Mouse (Mus musculus): ENCODE measurements around the gene Rtkn2. TPM values are rescaled to one million over a fixed set of nuclear protein-coding genes. Genes with fewer than 3 reads are reported as not detected.
A peak's percentile ranks its signal among the peaks of the same experiment; 100 is the strongest.

Rtkn2 gene
- polyA plus RNA-seq, 1 experiment from 2014 or later: 23.7 TPM

DNA sequence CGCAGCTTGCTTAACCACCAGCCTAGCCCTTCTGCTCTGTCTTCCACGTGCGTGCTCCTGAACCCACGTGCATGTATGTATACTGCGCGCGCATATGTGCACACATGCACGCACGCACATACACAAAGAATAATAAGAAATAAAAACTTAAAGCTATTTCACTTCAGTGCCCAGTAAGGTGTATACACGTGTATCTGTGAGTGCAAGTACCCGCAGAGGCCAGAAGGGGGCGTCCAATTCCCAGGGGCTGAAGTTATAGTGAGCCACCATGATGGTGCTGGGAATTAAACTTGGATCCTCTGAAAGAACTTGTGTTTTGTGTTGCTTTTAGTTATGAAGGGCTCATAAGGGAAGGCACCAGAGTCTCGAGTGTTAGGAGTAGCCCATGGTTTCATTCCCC is 71.5 kb downstream of the Rtkn2 start:
- no peaks in the 10 kb centered on the region for H3K27me3 ChIP-seq
- WGBS: 91% methylated on average over 13 of the region's 13 CpGs
- no peaks in the 10 kb centered on the region for H3K4me1 ChIP-seq
- no peaks in the 10 kb centered on the region; the same call in 1 of the 2 replicates for H3K36me3 ChIP-seq (ENCODE audit: poor library complexity, severe bottlenecking)
- no peaks in the 10 kb centered on the region for H3K9me3 ChIP-seq (replicated peaks)
- H3K4me2 ChIP-seq: no peak overlapping the region
- no peak overlapping the region for H3K4me3 ChIP-seq
- no peak overlapping the region for H3K27ac ChIP-seq
- ATAC-seq: no peak
- no peak overlapping the region for H3K9ac ChIP-seq

DNA sequence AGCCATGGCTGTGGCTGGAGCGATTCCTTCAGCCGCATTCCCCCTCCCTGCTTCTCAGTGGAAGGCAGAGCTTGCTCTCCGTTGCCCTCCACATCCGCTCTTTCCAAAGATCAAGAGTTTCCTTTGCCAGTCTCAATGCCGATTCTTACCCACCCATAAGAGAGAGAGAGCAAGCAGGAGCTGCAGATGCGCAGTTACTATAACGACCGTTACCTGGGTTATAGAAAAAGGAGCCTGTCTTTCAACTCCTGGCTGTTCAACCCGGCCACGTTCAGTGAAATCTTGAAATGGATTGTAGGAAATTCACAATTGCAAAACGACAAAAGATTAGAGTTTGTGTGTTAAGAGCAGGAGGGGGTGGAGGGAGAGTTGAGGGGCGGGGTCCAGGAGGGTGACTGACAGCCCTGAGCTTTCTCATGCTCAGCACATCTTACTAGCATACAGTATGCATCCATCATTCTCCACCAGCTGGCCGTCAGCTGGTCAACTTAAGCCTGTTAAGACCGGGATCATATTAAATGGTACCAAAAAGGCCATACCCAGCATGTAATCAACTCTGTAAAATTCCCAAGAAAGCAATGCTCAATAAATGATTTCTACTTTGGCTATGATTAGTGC is 72.1 kb downstream of the Rtkn2 start:
- no peaks in the 10 kb centered on the region; the same call in 1 of the 2 replicates for H3K36me3 ChIP-seq (ENCODE audit: poor library complexity, severe bottlenecking)
- ATAC-seq: no peak
- H3K27me3 ChIP-seq: no peaks in the 10 kb centered on the region
- H3K4me2 ChIP-seq: no peak overlapping the region
- no peak overlapping the region for H3K9ac ChIP-seq
- no peaks in the 10 kb centered on the region for H3K9me3 ChIP-seq (replicated peaks)
- H3K4me1 ChIP-seq: no peaks in the 10 kb centered on the region
- whole genome bisulfite sequencing: 89% methylated on average over 14 of the region's 14 CpGs
- no peak overlapping the region for H3K27ac ChIP-seq
- H3K4me3 ChIP-seq: no peak overlapping the region

DNA sequence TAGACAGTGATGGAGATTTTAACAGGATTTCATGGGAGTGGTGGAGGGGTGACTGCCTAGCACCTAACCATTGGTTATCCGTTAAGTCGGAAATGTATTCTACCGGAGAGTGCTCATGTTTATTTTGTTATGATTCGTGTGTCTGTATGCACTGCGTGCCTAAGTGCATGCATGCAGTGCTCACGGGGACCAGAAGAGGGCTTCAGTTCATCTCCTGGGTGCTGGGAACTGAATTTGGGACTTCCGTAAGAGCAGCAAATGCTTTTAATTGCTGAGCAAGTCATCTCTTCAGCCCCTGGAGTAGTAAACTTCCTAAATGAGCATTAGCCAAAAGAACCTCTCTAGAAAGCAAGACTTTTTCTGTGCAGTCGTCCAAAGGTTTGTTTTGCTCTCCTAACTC is 72.9 kb downstream of the Rtkn2 start:
- Histone ChIP-seq H3K36me3 (ENCODE audit: poor library complexity, severe bottlenecking) (no peaks in the 10 kb centered on the region; the same call in 1 of the 2 replicates), H3K4me2 (no peak overlapping the region), H3K27ac (no peak overlapping the region), H3K9ac (no peak overlapping the region), H3K4me1 (no peaks in the 10 kb centered on the region), H3K27me3 (no peaks in the 10 kb centered on the region), H3K4me3 (no peak overlapping the region), H3K9me3 (replicated peaks) (no peaks in the 10 kb centered on the region)
- ATAC-seq: no peak
- 87% methylated on average over 8 of the region's 8 CpGs for WGBS

- no peak for ATAC-seq
- Histone ChIP-seq H3K9me3 (replicated peaks) (no peaks in the 10 kb centered on the region), H3K36me3 (ENCODE audit: poor library complexity, severe bottlenecking) (no peaks in the 10 kb centered on the region; the same call in 1 of the 2 replicates), H3K27ac (no peak overlapping the region), H3K27me3 (no peaks in the 10 kb centered on the region), H3K9ac (no peak overlapping the region), H3K4me1 (no peaks in the 10 kb centered on the region), H3K4me2 (no peak overlapping the region), H3K4me3 (no peak overlapping the region)
- WGBS: 88% methylated on average over 5 of the region's 5 CpGs
These were observed 74.8 kb downstream of the Rtkn2 start for GRCm38 (mm10) chr10:68054131-68054530.

- no peaks in the 10 kb centered on the region for H3K9me3 ChIP-seq (replicated peaks)
- H3K4me1 ChIP-seq: no peaks in the 10 kb centered on the region
- no peak overlapping the region for H3K4me2 ChIP-seq
- no peak overlapping the region for H3K27ac ChIP-seq
- H3K9ac ChIP-seq: no peak overlapping the region
- H3K4me3 ChIP-seq: no peak overlapping the region
- H3K36me3 ChIP-seq (ENCODE audit: poor library complexity, severe bottlenecking): no peaks in the 10 kb centered on the region; the same call in 1 of the 2 replicates
- 90% methylated on average over 6 of the region's 6 CpGs for WGBS
- no peaks in the 10 kb centered on the region for H3K27me3 ChIP-seq
- no peak for ATAC-seq
These were observed 75.3 kb downstream of the Rtkn2 start for GRCm38 (mm10) chr10:68054706-68055105.

- WGBS: 90% methylated on average over 3 of the region's 3 CpGs
- H3K27me3 ChIP-seq: no peaks in the 10 kb centered on the region
These were observed 78.5 kb downstream of the Rtkn2 start for GRCm38 (mm10) chr10:68057841-68058240.

DNA sequence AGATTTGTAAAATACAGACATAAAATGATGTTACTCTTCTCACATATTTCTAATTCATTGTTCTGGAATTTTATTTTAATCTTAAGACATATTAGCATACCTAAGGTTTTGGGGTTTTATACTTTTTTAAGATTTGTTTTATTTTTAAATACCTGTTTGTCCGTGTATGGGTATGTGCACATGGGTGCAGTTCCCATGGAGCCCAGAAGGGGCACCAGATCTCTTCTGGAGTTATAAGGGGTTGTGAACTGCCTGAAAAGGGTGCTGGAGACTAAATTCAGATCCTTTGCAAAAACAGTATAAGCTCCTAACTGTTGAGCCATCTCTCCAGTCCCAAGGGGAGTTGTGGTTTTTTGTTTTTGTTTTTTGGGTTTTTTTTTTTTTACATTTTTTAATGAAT is 79.0 kb downstream of the Rtkn2 start:
- H3K9ac ChIP-seq: no peak overlapping the region
- 100% methylated on average over 1 of the region's 1 CpGs for WGBS

More at GRCm38 (mm10) chr10:68057841-68058240, 78.5 kb downstream of the Rtkn2 start:
- ATAC-seq: no peak
- H3K27ac ChIP-seq: no peak overlapping the region
- no peak overlapping the region for H3K4me2 ChIP-seq
- H3K9me3 ChIP-seq (replicated peaks): no peaks in the 10 kb centered on the region
- no peaks in the 10 kb centered on the region for H3K36me3 ChIP-seq (ENCODE audit: poor library complexity, severe bottlenecking)
- H3K9ac ChIP-seq: no peak overlapping the region
- no peak overlapping the region for H3K4me3 ChIP-seq
- peaks cover 8% of the 10 kb centered on the region; the same call in 1 of the 2 replicates for H3K4me1 ChIP-seq

GRCm38 (mm10) chr10:68060590-68061248 is 81.3 kb downstream of the Rtkn2 start:
- H3K36me3 ChIP-seq (ENCODE audit: poor library complexity, severe bottlenecking): no peaks in the 10 kb centered on the region
- no peak overlapping the region for H3K27ac ChIP-seq
- H3K27me3 ChIP-seq: no peaks in the 10 kb centered on the region
- no peak overlapping the region for H3K4me3 ChIP-seq
- peaks cover 23% of the 10 kb centered on the region for H3K4me1 ChIP-seq
- no peaks in the 10 kb centered on the region for H3K9me3 ChIP-seq (replicated peaks)
- WGBS: 59% methylated on average over 16 of the region's 16 CpGs
- no peak for ATAC-seq
- no peak overlapping the region for H3K9ac ChIP-seq
- no peak overlapping the region for H3K4me2 ChIP-seq

More for the DNA sequence above, 79.0 kb downstream of the Rtkn2 start:
- no peaks in the 10 kb centered on the region for H3K9me3 ChIP-seq (replicated peaks)
- no peak overlapping the region for H3K4me3 ChIP-seq
- ATAC-seq: no peak
- H3K4me2 ChIP-seq: no peak overlapping the region
- no peak overlapping the region for H3K27ac ChIP-seq
- no peaks in the 10 kb centered on the region for H3K36me3 ChIP-seq (ENCODE audit: poor library complexity, severe bottlenecking)
- H3K4me1 ChIP-seq: peaks cover 8% of the 10 kb centered on the region; the same call in 1 of the 2 replicates
- H3K27me3 ChIP-seq: no peaks in the 10 kb centered on the region

DNA sequence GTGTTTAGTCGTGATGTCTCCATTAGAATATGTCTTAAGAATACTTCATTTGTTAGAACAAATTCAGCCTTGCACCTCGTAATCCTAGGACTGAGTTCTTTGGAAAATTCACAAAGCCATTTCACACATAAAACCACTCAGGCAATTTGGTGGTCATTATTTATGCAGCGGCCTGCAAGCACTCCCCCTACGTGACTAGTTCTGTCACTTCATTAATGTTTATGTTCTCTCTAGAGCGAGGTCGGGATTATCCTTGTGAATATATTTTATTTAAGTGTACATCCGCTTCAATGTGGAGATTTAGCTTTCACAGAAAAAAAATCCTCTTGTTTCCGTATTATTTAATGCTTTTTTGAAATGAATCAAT is 81.9 kb downstream of the Rtkn2 start:
- no peaks in the 10 kb centered on the region for H3K27me3 ChIP-seq
- no peak overlapping the region for H3K27ac ChIP-seq
- H3K4me1 ChIP-seq: peaks cover 23% of the 10 kb centered on the region
- no peaks in the 10 kb centered on the region for H3K9me3 ChIP-seq (replicated peaks)
- no peaks in the 10 kb centered on the region for H3K36me3 ChIP-seq (ENCODE audit: poor library complexity, severe bottlenecking)
- no peak for ATAC-seq
- H3K4me2 ChIP-seq: no peak overlapping the region
- WGBS: 39% methylated on average over 8 of the region's 8 CpGs
- no peak overlapping the region for H3K4me3 ChIP-seq
- no peak overlapping the region for H3K9ac ChIP-seq

DNA sequence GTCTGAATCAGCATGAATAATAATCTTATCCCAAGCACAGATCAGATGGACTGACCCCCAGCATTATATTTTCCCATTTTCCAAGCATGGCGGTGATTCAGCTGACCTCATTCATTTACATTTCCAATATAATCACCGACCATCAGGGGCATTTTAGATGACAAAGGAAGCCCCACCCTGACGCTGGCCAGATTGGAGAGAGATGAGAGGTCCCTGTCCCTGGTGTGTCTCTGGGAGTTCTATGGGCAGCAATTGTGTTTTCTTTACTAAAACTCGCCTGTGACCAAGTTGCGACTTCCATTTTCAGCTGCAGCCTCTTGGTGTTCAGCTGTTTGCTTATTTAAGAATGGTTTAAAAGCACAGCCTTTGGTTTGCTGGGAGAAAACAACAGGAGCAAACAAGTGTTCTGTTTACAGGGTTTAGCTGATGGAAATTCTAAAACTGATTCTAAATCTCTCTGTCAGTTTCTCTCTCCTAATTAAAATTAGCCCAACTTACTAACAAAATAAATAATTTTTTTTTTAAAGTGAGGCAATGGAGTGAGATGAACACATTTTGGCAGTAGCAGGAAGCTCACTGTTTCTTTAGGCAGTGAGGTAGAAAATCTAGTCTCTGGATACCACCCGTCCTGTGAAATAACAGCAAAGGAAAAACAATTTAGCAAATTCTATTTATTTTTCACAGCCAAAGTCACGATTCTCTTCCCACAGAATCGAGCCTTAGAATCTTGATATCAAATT is 84.6 kb downstream of the Rtkn2 start:
- WGBS: 8% methylated on average over 8 of the region's 8 CpGs
- no peaks in the 10 kb centered on the region for H3K36me3 ChIP-seq (ENCODE audit: poor library complexity, severe bottlenecking)
- H3K4me2 ChIP-seq: peak overlapping the region; percentile 40
- H3K9me3 ChIP-seq (replicated peaks): no peaks in the 10 kb centered on the region
- H3K4me3 ChIP-seq: 0 out of 2 replicates have a peak overlapping the region, but pooled peaks have one; percentile 6
- H3K9ac ChIP-seq: no peak overlapping the region
- H3K27ac ChIP-seq: peak overlapping the region; percentile 59; the same call in 1 of the 2 replicates
- no peak for ATAC-seq
- H3K4me1 ChIP-seq: peaks cover 23% of the 10 kb centered on the region
- no peaks in the 10 kb centered on the region for H3K27me3 ChIP-seq

DNA sequence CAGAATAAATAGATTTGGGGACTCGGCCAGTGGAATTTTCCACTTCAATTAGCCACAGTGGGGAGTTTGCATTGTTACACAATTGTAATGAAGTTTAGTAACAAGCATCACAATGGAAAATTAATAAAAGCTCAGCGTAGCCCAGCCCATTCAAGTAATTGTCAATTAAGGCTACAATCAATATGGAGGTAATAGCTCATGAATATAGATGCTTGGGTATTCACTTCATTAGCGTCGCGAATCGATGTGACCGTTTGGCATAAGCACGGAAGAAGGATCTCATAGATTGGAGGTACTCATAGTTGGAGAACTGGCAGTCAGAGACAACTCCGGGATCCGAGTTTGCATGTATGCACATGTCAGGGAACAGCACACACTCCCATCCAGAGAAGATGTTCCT is 85.2 kb downstream of the Rtkn2 start:
- peak; percentile 50; the same call in 1 of the 2 replicates for ATAC-seq
- no peak overlapping the region for H3K27ac ChIP-seq
- no peak overlapping the region for H3K9ac ChIP-seq
- 3% methylated on average over 10 of the region's 10 CpGs for WGBS
- H3K4me2 ChIP-seq: peak overlapping the region; percentile 40
- no peaks in the 10 kb centered on the region for H3K9me3 ChIP-seq (replicated peaks)
- no peaks in the 10 kb centered on the region for H3K27me3 ChIP-seq
- H3K4me3 ChIP-seq: no peak overlapping the region
- H3K4me1 ChIP-seq: peaks cover 23% of the 10 kb centered on the region
- H3K36me3 ChIP-seq (ENCODE audit: poor library complexity, severe bottlenecking): no peaks in the 10 kb centered on the region

GRCm38 (mm10) chr10:68066173-68066572 is 86.8 kb downstream of the Rtkn2 start:
- 96% methylated on average over 5 of the region's 5 CpGs for WGBS
- H3K27ac ChIP-seq: no peak overlapping the region
- no peaks in the 10 kb centered on the region for H3K36me3 ChIP-seq (ENCODE audit: poor library complexity, severe bottlenecking)
- no peak overlapping the region for H3K4me3 ChIP-seq
- no peaks in the 10 kb centered on the region for H3K9me3 ChIP-seq (replicated peaks)
- no peaks in the 10 kb centered on the region for H3K27me3 ChIP-seq
- no peak overlapping the region for H3K4me2 ChIP-seq
- H3K9ac ChIP-seq: no peak overlapping the region
- ATAC-seq: no peak
- H3K4me1 ChIP-seq: peaks cover 17% of the 10 kb centered on the region
